Mouse (Mus musculus) liver, embryonic 11.5 days (tissue): ENCODE results near the gene Zfp64. TPM values are rescaled to one million over a fixed set of nuclear protein-coding genes. Genes with fewer than 3 reads are reported as not detected.

Source experiments
- ATAC-seq: fragments of 200-750 bp; cut with Nextera tagmentation; replicated peaks from 2 replicates; pipeline ENCODE4 v1.8.0; 2017; ENCODE audit warnings: moderate number of reproducible peaks, mild to moderate bottlenecking, moderate TSS enrichment, moderate library complexity; ENCODE audit not compliant: low FRiP score
- DNase-seq: peaks from one replicate; pipeline ENCODE4 v3.0.0-alpha.2; 2017; ENCODE audit warnings: low spot score
- H3K27ac ChIP-seq: fragments of 300-500 bp; sonication (generic); 2 replicates; pipeline ENCODE4 v1.5.1; 2014; ENCODE audit warnings: mild to moderate bottlenecking, low read depth, low read length, control low read depth
- H3K27me3 ChIP-seq: fragments of 300-500 bp; sonication (generic); replicated peaks from 2 replicates; pipeline ENCODE4 v1.6.1; 2014; ENCODE audit warnings: low read length, mixed read lengths; ENCODE audit not compliant: control insufficient read depth, insufficient read depth
- H3K36me3 ChIP-seq: fragments of 300-500 bp; sonication (generic); 2 replicates; pipeline ENCODE4 v1.6.1; 2014; ENCODE audit warnings: mild to moderate bottlenecking, low read length, moderate library complexity, mixed read lengths; ENCODE audit not compliant: control insufficient read depth, insufficient read depth
- H3K4me1 ChIP-seq: fragments of 300-500 bp; sonication (generic); replicated peaks from 2 replicates; pipeline ENCODE4 v1.6.1; 2014; ENCODE audit warnings: low read length, mixed read lengths; ENCODE audit not compliant: control insufficient read depth, insufficient read depth
- H3K4me2 ChIP-seq: fragments of 300-500 bp; sonication (generic); 2 replicates; pipeline ENCODE4 v1.6.1; 2014; ENCODE audit warnings: mild to moderate bottlenecking, control low read depth, moderate library complexity
- H3K4me3 ChIP-seq: fragments of 300-500 bp; sonication (generic); 2 replicates; pipeline ENCODE4 v1.5.1; 2014; ENCODE audit warnings: low read depth, low read length, control low read depth
- H3K9ac ChIP-seq: fragments of 300-500 bp; sonication (generic); 2 replicates; pipeline ENCODE4 v1.6.1; 2014; ENCODE audit warnings: low read depth, low read length, control low read depth
- H3K9me3 ChIP-seq: fragments of 300-500 bp; sonication (generic); 2 replicates; pipeline ENCODE4 v1.6.1; 2016; ENCODE audit warnings: low read length, inconsistent platforms, mixed read lengths; ENCODE audit not compliant: control insufficient read depth
- WGBS: fragments of 180-500 bp; shearing (Covaris S2); extraction: QIAGEN DNeasy Blood & Tissue Kit; methylation state at CpG from one replicate; pipeline ENCODE4 v1.1.7; 2014; 5-methylcytosine and 5-hydroxymethylcytosine counted together
- polyA plus RNA-seq: library from polyadenylated mRNA; unstranded; fragments of >200 nt; fragmentation: Nextera tagmentation; extraction: Ambion mirVana; gene quantifications from 2 replicates; pipeline ENCODE4 v1.2.1, GENCODE M21; 2014

Gene Zfp64
- 30.6 and 31.1 TPM in 2 replicates for polyA plus RNA-seq

DNA sequence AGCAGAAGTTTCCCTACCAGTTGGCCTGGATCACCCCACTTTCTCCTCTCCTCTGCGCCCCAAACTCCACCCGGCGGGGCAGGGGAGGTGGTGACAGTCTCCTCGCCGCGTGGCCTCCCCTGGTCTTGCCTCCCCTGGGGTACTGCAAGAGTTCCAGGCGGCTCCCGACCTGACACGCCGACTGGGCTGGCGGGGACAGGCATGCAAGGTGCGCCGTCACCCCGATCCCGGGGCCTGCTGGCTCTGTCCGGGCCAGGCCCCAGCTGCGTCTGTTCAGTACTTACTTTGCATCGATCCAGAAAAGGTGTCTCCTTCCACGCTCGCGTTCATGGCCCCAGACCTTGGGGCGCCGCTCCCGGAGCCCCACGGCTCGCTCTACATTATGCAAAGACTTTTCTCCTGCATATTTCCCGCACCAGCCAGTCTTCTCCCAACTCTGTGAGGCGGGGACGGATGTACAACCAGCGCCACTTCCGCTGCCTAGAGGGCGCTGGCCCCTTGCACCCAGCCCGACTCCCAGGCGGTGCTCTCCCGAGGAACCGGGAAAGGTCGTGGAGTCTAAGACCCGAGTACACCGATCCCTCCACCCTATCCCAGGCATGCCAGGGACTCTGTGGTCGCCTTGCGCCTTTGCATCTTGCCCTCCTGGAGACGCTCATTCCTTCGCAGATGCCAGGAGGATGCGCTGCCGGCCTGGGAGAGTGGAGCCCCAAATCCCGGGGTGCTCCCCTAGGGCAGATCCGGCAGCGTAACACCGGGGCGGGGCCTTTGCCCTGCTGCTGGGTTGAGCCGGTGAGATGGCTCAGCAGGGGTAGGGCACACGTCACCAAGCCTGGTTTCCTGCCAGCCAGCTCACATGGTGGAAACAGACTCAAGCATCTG, at the start of gene Zfp64:
TSS of gene Zfp64 (minus strand) at position 753 of the 882 bp plus-strand sequence.
- Histone ChIP-seq H3K4me1 (peaks cover 15% of the 10 kb centered on the region), H3K36me3 (peaks cover 15% of the 10 kb centered on the region), H3K27ac (peak within 1 kb of the TSS; percentile 78), H3K9me3 (no peaks in the 10 kb centered on the region), H3K9ac (peak within 1 kb of the TSS; percentile 88), H3K4me3 (peak within 1 kb of the TSS; percentile 84), H3K27me3 (no peaks in the 10 kb centered on the region), H3K4me2 (peak within 1 kb of the TSS; percentile 80)
- WGBS, result under 1% methylated on average over 52 of the region's 52 CpGs
- ATAC-seq (peak; percentile 91), DNase-seq (peak; percentile 91)

DNA sequence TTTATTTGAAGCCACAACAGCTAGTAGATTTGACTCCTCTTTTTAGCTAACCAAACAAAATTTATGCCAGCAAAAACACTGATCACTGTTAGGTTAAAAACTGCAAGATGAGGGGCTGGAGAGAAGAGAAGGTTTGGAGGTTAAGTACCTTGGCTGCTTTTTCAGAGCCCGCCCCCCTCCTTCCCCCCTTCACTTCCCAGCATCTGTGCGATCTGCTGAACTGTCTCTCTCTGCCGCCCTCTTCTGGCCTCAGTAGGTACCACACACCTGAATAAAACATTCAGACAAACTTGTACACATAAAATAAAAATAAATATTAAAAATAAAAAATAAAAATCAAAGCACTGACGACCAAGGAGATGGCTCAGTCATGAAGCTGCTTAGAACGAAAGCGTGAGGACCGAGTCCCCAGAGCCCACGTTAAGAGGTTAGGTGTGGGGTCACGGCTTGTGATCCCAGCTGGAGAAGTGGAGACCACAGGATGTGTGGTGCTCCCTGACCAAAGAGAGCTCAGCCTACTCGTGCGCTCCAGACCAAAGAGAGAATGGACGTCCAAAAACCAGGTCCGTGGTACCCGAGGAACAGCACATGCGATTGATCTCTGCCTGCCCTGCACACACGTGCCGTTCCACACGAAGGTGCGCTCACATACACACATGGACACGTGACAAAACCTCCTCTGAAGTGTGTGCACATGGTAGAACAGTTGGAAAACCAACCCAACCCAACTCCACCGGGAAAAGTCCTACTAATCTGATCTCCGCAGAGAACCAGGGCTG, 37.4 kb upstream of the Zfp64 start:
- no peak for ATAC-seq
- H3K4me3 ChIP-seq, result no peak overlapping the region

DNA sequence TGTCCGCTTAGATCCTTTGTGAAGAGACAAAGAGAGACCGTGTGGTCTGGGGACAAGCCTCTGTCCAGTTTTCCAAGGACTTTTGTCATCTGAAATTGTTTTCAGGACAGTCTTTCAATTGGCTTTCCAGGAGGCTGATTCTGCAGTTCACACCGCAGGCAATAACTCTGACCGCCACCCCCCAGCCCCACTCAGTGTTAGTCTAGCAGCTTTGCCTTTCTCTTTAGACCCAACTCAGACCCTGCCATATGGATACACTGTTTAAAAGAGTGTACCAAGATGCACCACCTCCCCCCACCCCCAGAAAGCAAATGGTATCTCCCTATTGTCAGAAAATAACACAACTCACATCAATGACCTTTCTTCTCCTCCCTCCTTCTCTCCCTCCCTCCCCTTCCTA, 35.6 kb upstream of the Zfp64 start:
- no peak overlapping the region for H3K4me3 ChIP-seq
- ATAC-seq, result no peak
- H3K9me3 ChIP-seq, result no peaks in the 10 kb centered on the region
- no peaks in the 10 kb centered on the region for H3K4me1 ChIP-seq
- H3K36me3 ChIP-seq, result no peaks in the 10 kb centered on the region
- DNase-seq, result no peak
- no peak overlapping the region for H3K4me2 ChIP-seq
- no peaks in the 10 kb centered on the region for H3K27me3 ChIP-seq
- no peak overlapping the region for H3K27ac ChIP-seq
- H3K9ac ChIP-seq, result no peak overlapping the region
- 88% methylated on average over 4 of the region's 4 CpGs for WGBS

More for the DNA sequence above, 37.4 kb upstream of the Zfp64 start:
- DNase-seq, result no peak
- Histone ChIP-seq H3K4me1 (no peaks in the 10 kb centered on the region), H3K9ac (no peak overlapping the region), H3K27ac (no peak overlapping the region), H3K36me3 (no peaks in the 10 kb centered on the region), H3K4me2 (no peak overlapping the region), H3K9me3 (no peaks in the 10 kb centered on the region), H3K27me3 (no peaks in the 10 kb centered on the region)
- WGBS, result 73% methylated on average over 22 of the region's 22 CpGs

- no peak for DNase-seq
- Histone ChIP-seq H3K4me3 (no peak overlapping the region), H3K27ac (no peak overlapping the region), H3K4me1 (no peaks in the 10 kb centered on the region), H3K9ac (no peak overlapping the region), H3K9me3 (no peaks in the 10 kb centered on the region), H3K4me2 (no peak overlapping the region), H3K36me3 (no peaks in the 10 kb centered on the region), H3K27me3 (no peaks in the 10 kb centered on the region)
- 57% methylated on average over 13 of the region's 13 CpGs for WGBS
- no peak for ATAC-seq
These were observed 34.8 kb upstream of the Zfp64 start for GRCm38 (mm10) chr2:168990061-168990753.

GRCm38 (mm10) chr2:168988056-168988455, 32.7 kb upstream of the Zfp64 start:
- H3K27me3 ChIP-seq, result no peaks in the 10 kb centered on the region
- H3K4me2 ChIP-seq, result no peak overlapping the region
- WGBS, result 94% methylated on average over 1 of the region's 1 CpGs
- H3K36me3 ChIP-seq, result no peaks in the 10 kb centered on the region
- no peak overlapping the region for H3K4me3 ChIP-seq
- ATAC-seq (no peak), DNase-seq (no peak)
- H3K9me3 ChIP-seq, result no peaks in the 10 kb centered on the region
- no peak overlapping the region for H3K27ac ChIP-seq
- H3K4me1 ChIP-seq, result no peaks in the 10 kb centered on the region
- no peak overlapping the region for H3K9ac ChIP-seq

- 69% methylated on average over 13 of the region's 13 CpGs for WGBS
- Histone ChIP-seq H3K4me3 (no peak overlapping the region), H3K4me1 (no peaks in the 10 kb centered on the region), H3K27me3 (no peaks in the 10 kb centered on the region), H3K27ac (no peak overlapping the region), H3K36me3 (no peaks in the 10 kb centered on the region), H3K9me3 (no peaks in the 10 kb centered on the region), H3K4me2 (no peak overlapping the region), H3K9ac (no peak overlapping the region)
- ATAC-seq (no peak), DNase-seq (no peak)
These were observed 32.0 kb upstream of the Zfp64 start for GRCm38 (mm10) chr2:168987421-168987820.

GRCm38 (mm10) chr2:168981951-168982350, 26.6 kb upstream of the Zfp64 start:
- 94% methylated on average over 7 of the region's 7 CpGs for WGBS
- H3K4me2 ChIP-seq, result no peak overlapping the region
- no peak overlapping the region for H3K27ac ChIP-seq
- H3K4me3 ChIP-seq, result no peak overlapping the region
- no peaks in the 10 kb centered on the region for H3K27me3 ChIP-seq
- no peak overlapping the region for H3K9ac ChIP-seq
- DNase-seq, result no peak
- no peaks in the 10 kb centered on the region for H3K4me1 ChIP-seq
- H3K36me3 ChIP-seq, result no peaks in the 10 kb centered on the region
- H3K9me3 ChIP-seq, result peaks cover 4% of the 10 kb centered on the region; the same call in 1 of the 2 replicates
- ATAC-seq, result no peak

DNA sequence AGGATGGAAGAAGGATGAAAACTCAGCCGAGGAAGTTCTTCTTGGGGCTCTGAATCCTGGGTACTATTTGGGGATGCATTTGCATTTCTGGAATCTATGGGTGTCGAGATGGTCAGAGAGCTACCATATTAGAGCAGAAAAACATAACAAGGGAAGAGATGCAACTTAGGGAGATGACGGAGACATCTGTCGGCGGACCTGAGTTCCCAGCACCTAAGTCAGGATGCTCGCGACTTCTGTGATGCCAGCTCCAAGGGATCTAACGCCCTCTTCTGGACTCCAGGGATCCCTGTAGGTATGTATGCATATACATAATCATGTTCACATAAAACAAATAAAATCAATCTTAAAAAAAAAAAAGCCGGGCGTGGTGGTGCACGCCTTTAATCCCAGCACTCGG, 26.1 kb upstream of the Zfp64 start:
- 63% methylated on average over 12 of the region's 12 CpGs for WGBS
- Histone ChIP-seq H3K36me3 (no peaks in the 10 kb centered on the region), H3K4me3 (peak overlapping the region; percentile 26), H3K4me1 (no peaks in the 10 kb centered on the region), H3K27me3 (no peaks in the 10 kb centered on the region), H3K27ac (no peak overlapping the region), H3K9me3 (peaks cover 4% of the 10 kb centered on the region; the same call in 1 of the 2 replicates), H3K4me2 (peak overlapping the region; percentile 35), H3K9ac (no peak overlapping the region)
- no peak for DNase-seq
- ATAC-seq, result no peak
